Mouse (Mus musculus) forebrain, embryonic 14.5 days (tissue): ENCODE data around the gene Zdhhc6. TPM values are rescaled to one million over a fixed set of nuclear protein-coding genes. Genes with fewer than 3 reads are reported as not detected.

Experiments
- ATAC-seq: fragments of 200-750 bp; cut with Nextera tagmentation; 2 replicates; pipeline ENCODE4 v1.8.0; 2017; ENCODE audit warnings: mild to moderate bottlenecking, moderate library complexity
- DNase-seq: peaks from one replicate; pipeline ENCODE4 v3.0.0-alpha.2; 2015; ENCODE audit warnings: low spot score
- H3K27ac ChIP-seq: fragments of 300-500 bp; sonication (generic); 2 replicates; pipeline ENCODE4 v1.5.1; 2014; ENCODE audit warnings: low read depth, mild to moderate bottlenecking, control low read depth, low read length, moderate library complexity
- H3K27me3 ChIP-seq: fragments of 300-500 bp; sonication (generic); replicated peaks from 2 replicates; pipeline ENCODE4 v1.6.1; 2014; ENCODE audit warnings: low read length, control low read depth, mixed read lengths; ENCODE audit not compliant: control insufficient read depth, insufficient read depth
- H3K36me3 ChIP-seq: fragments of 300-500 bp; sonication (generic); 2 replicates; pipeline ENCODE4 v1.6.1; 2014; ENCODE audit warnings: low read length, control low read depth; ENCODE audit not compliant: control insufficient read depth, insufficient read depth
- H3K4me1 ChIP-seq: fragments of 300-500 bp; sonication (generic); 2 replicates; pipeline ENCODE4 v1.6.1; 2014; ENCODE audit warnings: antibody characterized with exemption, low read length, control low read depth; ENCODE audit not compliant: control insufficient read depth, insufficient read depth
- H3K4me2 ChIP-seq: fragments of 300-500 bp; sonication (generic); 2 replicates; pipeline ENCODE4 v1.6.1; 2014; ENCODE audit warnings: mild to moderate bottlenecking, control low read depth, low read length
- H3K4me3 ChIP-seq: fragments of 300-500 bp; sonication (generic); 2 replicates; pipeline ENCODE4 v1.5.1; 2014; ENCODE audit warnings: low read depth, low read length, control low read depth
- H3K9ac ChIP-seq: fragments of 300-500 bp; sonication (generic); 2 replicates; pipeline ENCODE4 v1.6.1; 2014; ENCODE audit warnings: mild to moderate bottlenecking, low read length, control low read depth, moderate library complexity
- H3K9me3 ChIP-seq: fragments of 300-500 bp; sonication (generic); replicated peaks from 2 replicates; pipeline ENCODE4 v1.6.1; 2016; ENCODE audit warnings: low read length, control low read depth, mixed read lengths; ENCODE audit not compliant: control insufficient read depth
- WGBS: fragments of 180-500 bp; shearing (Covaris S2); extraction: QIAGEN DNeasy Blood & Tissue Kit; methylation state at CpG from one replicate; pipeline ENCODE4 v1.1.7; 2014; 5-methylcytosine and 5-hydroxymethylcytosine counted together
- polyA plus RNA-seq: library from polyadenylated mRNA; unstranded; fragments of >200 nt; fragmentation: Nextera tagmentation; extraction: Ambion mirVana; gene quantifications from 2 replicates; pipeline ENCODE4 v1.2.1, GENCODE M21; 2014

Gene Zdhhc6
- polyA plus RNA-seq, 1 experiment from 2014 or later, result 60.3 TPM

DNA sequence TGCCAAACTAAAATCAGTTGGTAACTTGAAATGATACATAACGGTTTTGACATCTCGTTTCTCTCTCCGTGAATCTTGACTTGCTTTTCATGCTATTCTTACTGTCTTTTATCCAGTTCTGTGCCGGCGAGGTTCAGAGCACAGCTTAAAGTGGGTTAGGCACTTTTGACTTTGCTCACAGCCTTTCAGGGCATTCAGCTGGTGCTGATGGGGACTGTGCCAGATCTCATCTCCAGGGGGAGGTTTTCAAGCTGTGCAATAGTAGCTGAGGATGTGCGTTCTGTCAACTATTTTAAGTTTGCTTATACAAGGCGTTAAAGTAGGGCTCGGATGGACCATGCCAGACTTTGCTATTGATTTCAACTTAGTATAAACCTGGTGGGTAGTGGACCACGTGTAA lies 21.2 kb upstream of the Zdhhc6 start:
- no peak for ATAC-seq
- Histone ChIP-seq H3K9me3 (no peaks in the 10 kb centered on the region), H3K27me3 (0 out of 2 replicates have a peak, but pooled peaks cover 3% of the 10 kb centered on the region), H3K4me1 (no peaks in the 10 kb centered on the region), H3K36me3 (0 out of 2 replicates have a peak, but pooled peaks cover under 1% of the 10 kb centered on the region), H3K27ac (no peak overlapping the region), H3K4me2 (no peak overlapping the region), H3K9ac (no peak overlapping the region), H3K4me3 (no peak overlapping the region)
- DNase-seq, result no peak
- 77% methylated on average over 9 of the region's 9 CpGs for WGBS

DNA sequence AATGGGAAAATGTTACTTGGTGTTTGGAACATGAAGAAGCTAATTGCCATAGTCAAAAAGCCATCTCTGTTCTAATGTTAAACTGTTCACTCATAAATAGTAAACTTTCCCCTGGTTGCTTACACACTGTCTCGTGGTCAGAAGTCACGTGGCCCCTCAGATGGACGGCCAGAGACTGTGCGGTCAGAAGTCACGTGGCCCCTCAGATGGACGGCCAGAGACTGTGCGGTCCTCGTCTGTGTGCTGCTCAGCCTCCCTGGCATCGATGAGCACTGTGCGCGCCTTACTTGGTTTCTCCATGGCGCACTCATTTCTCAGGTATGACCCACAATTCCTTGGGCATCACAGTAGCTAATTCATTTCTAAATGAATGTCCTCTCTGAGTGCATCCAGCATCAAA lies 20.6 kb upstream of the Zdhhc6 start:
- Histone ChIP-seq H3K36me3 (0 out of 2 replicates have a peak, but pooled peaks cover 2% of the 10 kb centered on the region), H3K27ac (no peak overlapping the region), H3K9me3 (no peaks in the 10 kb centered on the region), H3K9ac (no peak overlapping the region), H3K4me2 (no peak overlapping the region), H3K27me3 (0 out of 2 replicates have a peak, but pooled peaks cover 3% of the 10 kb centered on the region), H3K4me3 (no peak overlapping the region), H3K4me1 (no peaks in the 10 kb centered on the region)
- WGBS, result 88% methylated on average over 12 of the region's 12 CpGs
- no peak for DNase-seq
- no peak; the same call in 1 of the 2 replicates for ATAC-seq

DNA sequence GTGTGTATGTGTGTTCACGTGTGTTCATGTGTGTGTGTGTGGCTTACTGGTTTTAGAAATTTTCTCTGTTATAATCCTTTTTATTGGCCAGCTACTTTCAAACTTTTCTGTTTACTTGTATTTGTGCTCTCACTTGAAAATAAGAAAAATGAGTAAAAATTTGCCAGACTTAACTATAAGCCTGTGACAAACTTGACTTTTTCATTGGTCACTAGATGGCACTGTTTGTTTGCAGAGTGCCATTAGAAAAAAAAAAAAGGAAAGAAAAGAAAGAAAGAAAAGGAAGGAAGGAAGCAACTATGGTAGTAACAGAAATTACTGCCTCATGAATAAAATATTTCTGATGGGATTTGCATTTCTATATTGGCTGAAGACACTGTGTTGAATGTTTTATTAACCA lies 20.0 kb upstream of the Zdhhc6 start:
- ATAC-seq (no peak), DNase-seq (peak; percentile 75)
- Histone ChIP-seq H3K36me3 (0 out of 2 replicates have a peak, but pooled peaks cover 5% of the 10 kb centered on the region), H3K9me3 (no peaks in the 10 kb centered on the region), H3K9ac (no peak overlapping the region), H3K27ac (no peak overlapping the region), H3K4me2 (no peak overlapping the region), H3K27me3 (0 out of 2 replicates have a peak, but pooled peaks cover 3% of the 10 kb centered on the region), H3K4me1 (no peaks in the 10 kb centered on the region), H3K4me3 (no peak overlapping the region)
- 88% methylated on average over 1 of the region's 1 CpGs for WGBS

DNA sequence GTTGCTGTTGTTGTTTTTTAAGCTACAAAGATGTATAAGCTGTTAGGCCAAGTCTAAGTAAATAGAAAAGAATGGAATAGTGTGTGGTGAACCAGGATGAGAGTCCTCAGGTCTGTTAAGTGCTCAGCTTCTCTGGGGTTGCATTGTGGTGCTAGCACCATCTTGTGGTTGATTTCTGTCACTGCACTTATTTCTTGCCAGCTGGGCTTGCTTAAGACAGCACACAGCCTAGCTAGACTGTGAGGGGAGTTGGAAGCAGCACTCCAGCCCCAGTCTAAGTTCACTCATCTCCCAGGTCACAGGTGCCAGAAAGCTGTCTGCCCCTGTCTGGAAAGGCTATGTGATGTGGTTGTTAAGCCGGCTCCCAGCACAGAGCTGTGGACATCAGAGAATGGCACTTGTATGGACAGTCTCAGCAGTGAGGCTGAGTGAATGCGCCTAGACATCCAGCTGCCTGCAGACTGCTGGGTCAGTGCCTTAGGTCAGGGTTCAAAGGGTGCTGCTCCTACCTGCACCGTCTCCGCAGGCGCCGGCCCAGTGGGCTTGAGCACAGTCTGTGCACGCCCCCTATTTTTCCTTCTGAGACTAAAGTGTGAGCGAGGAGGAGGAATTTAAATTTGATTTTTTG lies 16.9 kb upstream of the Zdhhc6 start:
- Histone ChIP-seq H3K27me3 (0 out of 2 replicates have a peak, but pooled peaks cover 3% of the 10 kb centered on the region), H3K9me3 (no peaks in the 10 kb centered on the region), H3K36me3 (peaks cover 25% of the 10 kb centered on the region; the same call in 1 of the 2 replicates), H3K9ac (no peak overlapping the region), H3K27ac (no peak overlapping the region), H3K4me1 (no peaks in the 10 kb centered on the region), H3K4me3 (no peak overlapping the region), H3K4me2 (no peak overlapping the region)
- peak; percentile 90 for ATAC-seq
- peak; percentile 87 for DNase-seq
- WGBS, result 91% methylated on average over 8 of the region's 8 CpGs

DNA sequence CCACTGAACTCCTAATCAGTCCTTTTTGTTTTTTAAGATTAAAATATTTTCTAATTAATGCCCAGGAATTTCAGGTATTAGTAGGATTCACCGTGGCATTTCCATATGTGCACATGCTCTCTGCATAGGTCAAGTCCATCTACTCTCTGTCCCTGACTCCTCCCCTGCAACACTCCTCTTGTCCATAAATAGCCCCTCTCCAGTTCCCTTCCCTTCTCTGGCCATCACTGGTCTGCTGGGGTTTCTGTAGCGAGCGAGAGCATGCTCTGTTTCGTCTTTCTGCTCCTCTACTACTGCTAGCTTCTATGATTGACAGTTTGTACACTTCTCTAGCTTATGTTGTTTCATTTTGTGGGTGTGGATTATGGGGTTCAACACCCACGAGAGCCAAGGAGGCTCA lies 15.9 kb upstream of the Zdhhc6 start:
- Histone ChIP-seq H3K4me1 (no peaks in the 10 kb centered on the region), H3K27ac (no peak overlapping the region), H3K4me3 (no peak overlapping the region), H3K27me3 (0 out of 2 replicates have a peak, but pooled peaks cover 3% of the 10 kb centered on the region), H3K9ac (no peak overlapping the region), H3K4me2 (no peak overlapping the region), H3K36me3 (peaks cover 26% of the 10 kb centered on the region; the same call in 1 of the 2 replicates), H3K9me3 (no peaks in the 10 kb centered on the region)
- ATAC-seq (no peak), DNase-seq (no peak)
- 93% methylated on average over 5 of the region's 5 CpGs for WGBS

DNA sequence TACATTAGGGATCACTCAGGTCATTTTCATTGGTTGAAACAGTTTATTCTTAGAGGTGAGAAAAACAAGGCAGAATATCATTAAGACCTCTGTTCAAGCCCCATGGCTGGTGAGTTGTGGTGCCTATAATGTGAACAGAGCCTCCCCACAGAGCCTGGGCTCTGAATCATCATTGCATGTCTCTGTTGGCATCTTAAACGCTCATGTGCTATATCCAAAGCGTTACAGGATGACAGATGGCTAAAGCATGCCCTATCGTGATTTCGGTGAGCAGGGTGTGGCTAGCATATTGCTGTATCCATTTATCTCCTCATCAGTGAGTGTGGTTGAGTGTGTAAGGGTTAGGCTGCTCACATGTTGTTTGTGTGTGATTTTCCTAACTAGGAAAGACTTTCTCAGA lies 11.7 kb upstream of the Zdhhc6 start:
- no peak for DNase-seq
- Histone ChIP-seq H3K4me1 (no peaks in the 10 kb centered on the region), H3K36me3 (peaks cover 43% of the 10 kb centered on the region), H3K9ac (no peak overlapping the region), H3K27me3 (no peaks in the 10 kb centered on the region), H3K9me3 (no peaks in the 10 kb centered on the region), H3K4me3 (no peak overlapping the region), H3K4me2 (no peak overlapping the region), H3K27ac (no peak overlapping the region)
- no peak for ATAC-seq
- WGBS, result 88% methylated on average over 4 of the region's 4 CpGs

DNA sequence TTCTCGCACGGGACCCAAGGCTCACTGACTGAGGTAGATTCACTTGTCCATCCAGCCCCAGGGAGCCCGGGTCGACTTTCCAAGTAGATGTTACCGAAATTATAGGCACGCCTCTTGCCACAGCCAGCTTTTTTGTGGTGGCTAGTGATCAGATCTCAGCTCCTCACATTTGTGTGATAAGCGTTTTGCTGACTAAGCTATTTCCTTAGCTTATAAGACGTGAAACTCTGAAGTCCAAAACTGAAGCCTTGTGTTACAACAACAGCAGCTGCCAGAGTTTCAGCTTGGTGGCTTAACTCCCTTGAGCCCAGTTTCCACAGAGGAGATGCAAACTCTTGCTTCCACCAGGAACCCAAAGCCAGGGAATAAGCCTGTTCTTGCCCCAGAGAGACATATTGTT lies 6.8 kb upstream of the Zdhhc6 start:
- H3K4me3 ChIP-seq, result no peak overlapping the region
- H3K27ac ChIP-seq, result no peak overlapping the region
- no peak for ATAC-seq
- H3K9me3 ChIP-seq, result no peaks in the 10 kb centered on the region
- no peaks in the 10 kb centered on the region for H3K27me3 ChIP-seq
- H3K9ac ChIP-seq, result no peak overlapping the region
- WGBS, result 94% methylated on average over 8 of the region's 8 CpGs
- H3K4me2 ChIP-seq, result no peak overlapping the region
- H3K4me1 ChIP-seq, result no peaks in the 10 kb centered on the region; the same call in 1 of the 2 replicates
- peaks cover 18% of the 10 kb centered on the region for H3K36me3 ChIP-seq
- DNase-seq, result no peak

DNA sequence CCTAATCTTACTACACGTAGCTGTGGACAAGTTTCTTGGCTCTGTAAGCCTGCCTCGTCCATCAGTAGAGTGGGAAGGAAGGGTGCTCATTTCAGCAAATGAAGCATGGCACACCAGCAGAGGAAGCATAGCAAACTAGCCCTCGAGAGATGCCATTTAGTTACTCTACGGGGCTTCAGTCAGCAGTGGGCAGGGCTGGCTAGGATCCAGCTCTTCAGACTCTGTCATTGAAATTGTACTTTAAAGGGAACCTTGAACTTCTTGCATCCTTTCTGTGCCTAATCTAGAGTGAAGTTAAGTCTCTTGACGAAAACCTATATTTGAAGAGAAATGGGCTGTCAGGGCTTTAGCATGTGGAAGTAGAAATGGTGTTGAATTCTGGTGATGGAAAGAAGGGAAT lies 3.7 kb upstream of the Zdhhc6 start:
- Histone ChIP-seq H3K4me2 (no peak overlapping the region), H3K9me3 (no peaks in the 10 kb centered on the region), H3K27ac (no peak overlapping the region), H3K36me3 (peaks cover 17% of the 10 kb centered on the region), H3K9ac (no peak overlapping the region), H3K4me1 (peaks cover 9% of the 10 kb centered on the region), H3K4me3 (no peak overlapping the region), H3K27me3 (no peaks in the 10 kb centered on the region)
- ATAC-seq (no peak), DNase-seq (no peak)
- WGBS, result 69% methylated on average over 5 of the region's 5 CpGs

DNA sequence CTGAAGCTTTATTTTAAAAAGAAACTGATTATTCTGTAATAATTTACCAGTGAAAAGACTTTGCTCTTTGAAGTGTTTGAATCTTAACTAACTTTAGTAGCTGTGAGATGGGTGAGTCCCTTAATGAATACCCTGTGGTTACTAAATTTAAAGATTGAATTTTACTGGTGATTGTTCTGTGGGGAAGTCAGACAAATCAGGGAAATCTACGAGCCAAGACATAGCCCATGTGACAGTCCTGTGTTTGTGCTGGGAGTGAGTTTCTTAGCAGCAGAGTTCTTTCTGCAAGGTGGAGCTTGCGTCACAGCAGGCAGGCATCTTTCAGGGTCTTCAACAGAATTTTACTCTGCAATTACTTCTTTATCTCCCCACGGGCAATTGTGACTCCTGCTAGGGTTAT lies 3.2 kb upstream of the Zdhhc6 start:
- H3K27ac ChIP-seq, result no peak overlapping the region
- no peaks in the 10 kb centered on the region for H3K27me3 ChIP-seq
- H3K4me3 ChIP-seq, result no peak overlapping the region
- 78% methylated on average over 3 of the region's 3 CpGs for WGBS
- peaks cover 14% of the 10 kb centered on the region for H3K36me3 ChIP-seq
- H3K9me3 ChIP-seq, result no peaks in the 10 kb centered on the region
- DNase-seq, result no peak
- no peak overlapping the region for H3K4me2 ChIP-seq
- H3K9ac ChIP-seq, result no peak overlapping the region
- ATAC-seq, result no peak
- peaks cover 10% of the 10 kb centered on the region for H3K4me1 ChIP-seq
